Mouse (Mus musculus) cerebellum, postnatal 36 days (tissue): Measurements from ENCODE around the gene Zfp385a.

Experiments
- DNase-seq, 2 experiments: peaks; one replicate each; pipeline ENCODE4 v3.0.0; 2021 to 2022; ENCODE audit warnings: mixed read lengths in 2 of 2

The Zfp385a gene

GRCm38 (mm10) chr15:103362950-103363349 lies 23.1 kb upstream of the Zfp385a start:
- no peak for DNase-seq

- DNase-seq = no peak
These were observed 22.4 kb upstream of the Zfp385a start for GRCm38 (mm10) chr15:103362333-103362732.

- DNase-seq = no peak
These were observed 21.4 kb upstream of the Zfp385a start for GRCm38 (mm10) chr15:103361269-103361668.

GRCm38 (mm10) chr15:103359869-103360602 lies 20.1 kb upstream of the Zfp385a start:
- DNase-seq = peak; percentile 83 to 87

- DNase-seq = no peak
These were observed 19.2 kb upstream of the Zfp385a start for GRCm38 (mm10) chr15:103359122-103359510.

GRCm38 (mm10) chr15:103358278-103359121 lies 18.6 kb upstream of the Zfp385a start:
- no peak for DNase-seq

- DNase-seq = no peak
These were observed 17.9 kb upstream of the Zfp385a start for GRCm38 (mm10) chr15:103357817-103358216.

GRCm38 (mm10) chr15:103356130-103356529 lies 16.2 kb upstream of the Zfp385a start:
- no peak for DNase-seq

- no peak for DNase-seq
These were observed 15.5 kb upstream of the Zfp385a start for GRCm38 (mm10) chr15:103355420-103355819.

GRCm38 (mm10) chr15:103354690-103355089 lies 14.8 kb upstream of the Zfp385a start:
- DNase-seq = peak; percentile 83 to 85

GRCm38 (mm10) chr15:103353511-103354256 lies 13.8 kb upstream of the Zfp385a start:
- DNase-seq = no peak

- peak; percentile 61 to 68 for DNase-seq
These were observed 13.0 kb upstream of the Zfp385a start for GRCm38 (mm10) chr15:103352856-103353255.

- peak; percentile 63 to 72 for DNase-seq
These were observed 7.4 kb upstream of the Zfp385a start for GRCm38 (mm10) chr15:103347275-103347684.

- DNase-seq = no peak
These were observed 5.9 kb upstream of the Zfp385a start for GRCm38 (mm10) chr15:103345789-103346188.

GRCm38 (mm10) chr15:103343556-103343955 lies 3.7 kb upstream of the Zfp385a start:
- DNase-seq = no peak

- DNase-seq = no peak
These were observed 3.1 kb upstream of the Zfp385a start for GRCm38 (mm10) chr15:103343008-103343407.

- peak; percentile 74 to 81 for DNase-seq
These were observed 2.5 kb upstream of the Zfp385a start for GRCm38 (mm10) chr15:103342415-103342814.

GRCm38 (mm10) chr15:103341547-103341946 lies 1.7 kb upstream of the Zfp385a start:
- no peak for DNase-seq

- DNase-seq = no peak
These were observed 893 bp upstream of the Zfp385a start for GRCm38 (mm10) chr15:103340786-103341185.

GRCm38 (mm10) chr15:103339166-103339960 lies 530 bp downstream of the Zfp385a start:
- no peak for DNase-seq

- no peak for DNase-seq
These were observed 1.1 kb downstream of the Zfp385a start for GRCm38 (mm10) chr15:103338829-103339165.

- no peak for DNase-seq
These were observed 2.8 kb downstream of the Zfp385a start for GRCm38 (mm10) chr15:103336996-103337667.
